Mouse (Mus musculus) embryo, embryonic 9.5 days (tissue): Measurements from ENCODE around the gene Ripk1.

Source experiments
- DNase-seq: peaks from one replicate; pipeline ENCODE4 v3.0.0-alpha.2; 2017; ENCODE audit errors: extremely low spot score

Gene Ripk1

GRCm38 (mm10) chr13:34076561-34077491, 74.7 kb downstream of the Ripk1 start:
- DNase-seq, result no peak

- DNase-seq, result peak; percentile 90
Observed at GRCm38 (mm10) chr13:34077492-34078271, 75.5 kb downstream of the Ripk1 start, which contains the start of gene Tubb2a. Tubb2a (minus strand) TSS chr13:34078007.

- DNase-seq, result no peak
Observed at GRCm38 (mm10) chr13:34078500-34079280, 76.5 kb downstream of the Ripk1 start.

GRCm38 (mm10) chr13:34079801-34080200, 77.6 kb downstream of the Ripk1 start:
- no peak for DNase-seq

- no peak for DNase-seq
Observed at GRCm38 (mm10) chr13:34081926-34082325, 79.8 kb downstream of the Ripk1 start.

GRCm38 (mm10) chr13:34084026-34084750, 82.0 kb downstream of the Ripk1 start:
- DNase-seq, result no peak
